ENCODE assay signal across 14 mouse cellular contexts in the genomic region with DNA sequence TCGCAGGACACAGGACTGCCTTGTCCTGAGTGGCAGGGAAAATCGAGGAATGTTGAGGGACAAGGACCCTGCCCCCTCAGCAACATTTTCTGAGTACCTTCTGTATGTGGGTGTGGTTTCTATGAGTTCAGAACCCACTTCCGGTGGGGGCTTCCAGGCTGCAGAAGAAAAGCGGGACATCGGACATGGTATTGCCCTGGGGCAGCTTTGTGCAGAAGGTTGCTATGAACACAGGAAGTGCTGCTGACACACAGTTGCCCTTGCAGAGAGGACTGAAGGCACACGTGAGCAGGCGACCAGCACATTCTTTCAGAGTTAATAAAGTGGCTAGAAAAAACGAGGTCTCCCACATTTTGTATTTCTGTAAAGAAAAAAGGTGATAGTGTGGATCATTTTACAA. TPM values are rescaled to one million over a fixed set of nuclear protein-coding genes. Genes with fewer than 3 reads are reported as not detected.
DNase-seq lines count a peak whose midpoint lies in the region; ATAC-seq and TF ChIP-seq lines count a peak whose summit lies in the region.
"Had no signal": no experiment of that assay in that cellular context is flagged by ENCODE, and none has a peak within 500 bp of the region (broad histone marks: within the 10 kb centered on the region; RNA-seq: fewer than 3 reads in every experiment).

No protein-coding gene starts in this region.

- H3K4me3 ChIP-seq in kidney, embryonic 16.5 days (ENCODE audit: low read length), result no peak overlapping the region
- peak overlapping the region; percentile 13 to 49 for H3K4me3 ChIP-seq in MEL (ENCODE audit: control insufficient read depth in 1 of 2, insufficient read depth in 1 of 2, low read depth in 2 of 2, low read length in 2 of 2)
- no peak overlapping the region for H3K4me3 ChIP-seq in lung, postnatal 0 days (ENCODE audit: low read depth, low read length)
- peak overlapping the region; percentile 20 for H3K4me3 ChIP-seq in thymus, adult 2 months (ENCODE audit: control insufficient read depth, insufficient read depth, low read length)

- peak; percentile 67; the same call in 1 of the 2 replicates for ATAC-seq in kidney, embryonic 16.5 days (ENCODE audit: low FRiP score, low TSS enrichment)
- ATAC-seq in lung, postnatal 0 days, result peak; percentile 63
- ATAC-seq: forebrain, embryonic 14.5 days had no signal

- TF ChIP-seq POLR2A in MEL (IDR thresholded peaks at IDR 0.05; ENCODE audit: control insufficient read depth in 1 of 2, insufficient read depth in 1 of 2, low read depth in 1 of 2, low read length in 2 of 2, poor library complexity in 1 of 2), result no peak
- TF ChIP-seq POLR2A in thymus, adult 2 months (IDR thresholded peaks at IDR 0.05; ENCODE audit: control insufficient read depth, extremely low read depth, insufficient read depth, low read length, poor library complexity), result no peak

- H3K9me3 ChIP-seq in kidney, embryonic 16.5 days (ENCODE audit: low read length), result no peaks in the 10 kb centered on the region
- H3K9me3 ChIP-seq in MEL (replicated peaks; ENCODE audit: insufficient read depth, low read length), result no peaks in the 10 kb centered on the region
- H3K9me3 ChIP-seq in lung, postnatal 0 days (ENCODE audit: low read length), result no peaks in the 10 kb centered on the region

- H3K27me3 ChIP-seq in kidney, embryonic 16.5 days (ENCODE audit: insufficient read depth, low read length), result no peaks in the 10 kb centered on the region
- no peaks in the 10 kb centered on the region; a peak in 1 of 4 replicates for H3K27me3 ChIP-seq in MEL (ENCODE audit: control insufficient read depth in 1 of 2, insufficient read depth in 2 of 2, low read length in 2 of 2)
- no peaks in the 10 kb centered on the region for H3K27me3 ChIP-seq in lung, postnatal 0 days (replicated peaks; ENCODE audit: insufficient read depth, low read length)
- no peaks in the 10 kb centered on the region for H3K27me3 ChIP-seq in thymus, adult 2 months (ENCODE audit: control insufficient read depth, insufficient read depth, low read length)

- no peak for DNase-seq in kidney, postnatal 4 days
- peak; percentile 59 for DNase-seq in MEL (ENCODE audit: low read depth, low spot score)
- peak; percentile 53 for DNase-seq in lung, postnatal 0 days (ENCODE audit: low spot score)
- peak; percentile 59 for DNase-seq in thymus, adult 2 months
- DNase-seq in ovary, adult 18-20 months (ENCODE audit: low spot score), result no peak
- DNase-seq in urinary bladder, adult 18-20 months (ENCODE audit: low spot score in 2 of 2), result no peak
- no peak for DNase-seq in urinary bladder, postnatal 36 days (ENCODE audit: low spot score in 2 of 2)
- DNase-seq: cerebellum, postnatal 10 days had no signal

- TF ChIP-seq RAD21 in MEL (IDR thresholded peaks at IDR 0.05; ENCODE audit: low read depth, low read length), result no peak

- no peak for TF ChIP-seq CTCF in MEL (IDR thresholded peaks at IDR 0.05 in 2 of 3, conservative IDR thresholded peaks at IDR 0.05 in 1 of 3; ENCODE audit: control insufficient read depth in 1 of 3, insufficient read depth in 1 of 3, low read depth in 2 of 3, low read length in 3 of 3, poor library complexity in 1 of 3, severe bottlenecking in 1 of 3)
- no peak for TF ChIP-seq CTCF in lung, postnatal 0 days (IDR thresholded peaks at IDR 0.05)
- TF ChIP-seq CTCF in thymus, adult 2 months (IDR thresholded peaks at IDR 0.05; ENCODE audit: borderline replicate concordance, control insufficient read depth, extremely low read depth, insufficient read depth, low read length, poor library complexity), result no peak

- H3K4me2 ChIP-seq in kidney, embryonic 16.5 days (replicated peaks; ENCODE audit: low read depth, low read length), result no peak overlapping the region
- H3K4me2 ChIP-seq in lung, postnatal 0 days (replicated peaks; ENCODE audit: low read depth, low read length), result no peak overlapping the region

- no peaks in the 10 kb centered on the region for H3K79me2 ChIP-seq in MEL (ENCODE audit: control insufficient read depth, insufficient read depth, low read length, poor library complexity)

- H3K27ac ChIP-seq in kidney, embryonic 16.5 days (ENCODE audit: low read length), result no peak overlapping the region
- H3K27ac ChIP-seq in MEL (ENCODE audit: control insufficient read depth, low read depth, low read length), result peak overlapping the region; percentile 77; the same call in 1 of the 2 replicates
- no peak overlapping the region for H3K27ac ChIP-seq in lung, postnatal 0 days (ENCODE audit: low read length)
- H3K27ac ChIP-seq in thymus, adult 2 months (ENCODE audit: control insufficient read depth, insufficient read depth, low read length), result peak overlapping the region; percentile 70; the same call in 1 of the 2 replicates

- no peaks in the 10 kb centered on the region for H3K36me3 ChIP-seq in kidney, embryonic 16.5 days (ENCODE audit: insufficient read depth, low read length)
- H3K36me3 ChIP-seq in MEL (ENCODE audit: control insufficient read depth in 1 of 2, insufficient read depth in 2 of 2, low read length in 2 of 2), result peaks cover 0 to 10% of the 10 kb centered on the region in 2 experiments; a peak in 2 of 4 replicates
- no peaks in the 10 kb centered on the region for H3K36me3 ChIP-seq in lung, postnatal 0 days (ENCODE audit: insufficient read depth, low read length)
- H3K36me3 ChIP-seq in thymus, adult 2 months (ENCODE audit: control insufficient read depth, insufficient read depth, low read length), result no peaks in the 10 kb centered on the region

- H3K4me1 ChIP-seq in kidney, embryonic 16.5 days (ENCODE audit: insufficient read depth, low read length), result 0 out of 2 replicates have a peak, but pooled peaks cover 7% of the 10 kb centered on the region
- peaks cover 4 to 20% of the 10 kb centered on the region in 2 experiments; a peak in 3 of 4 replicates for H3K4me1 ChIP-seq in MEL (ENCODE audit: control insufficient read depth in 1 of 2, insufficient read depth in 2 of 2, low read length in 2 of 2)
- no peaks in the 10 kb centered on the region for H3K4me1 ChIP-seq in lung, postnatal 0 days (ENCODE audit: insufficient read depth, low read depth, low read length)
- H3K4me1 ChIP-seq in thymus, adult 2 months (replicated peaks; ENCODE audit: control insufficient read depth, insufficient read depth, low read length), result peaks cover 32% of the 10 kb centered on the region

- WGBS in kidney, embryonic 16.5 days, result 35% methylated on average over 8 of the region's 8 CpGs
- 11% methylated on average over 8 of the region's 8 CpGs for WGBS in lung, postnatal 0 days
- 4% methylated on average over 8 of the region's 8 CpGs for WGBS in thymus, adult 2 months

- no peak overlapping the region for H3K9ac ChIP-seq in kidney, embryonic 16.5 days (replicated peaks; ENCODE audit: low read length)
- H3K9ac ChIP-seq in MEL (ENCODE audit: control insufficient read depth, low read depth, low read length, poor library complexity, severe bottlenecking), result peak overlapping the region; percentile 60
- H3K9ac ChIP-seq in lung, postnatal 0 days (replicated peaks; ENCODE audit: low read depth), result no peak overlapping the region

- no peak for TF ChIP-seq EP300 in MEL (IDR thresholded peaks at IDR 0.05; ENCODE audit: low read depth in 1 of 2, low read length in 2 of 2)
- TF ChIP-seq EP300 in lung, postnatal 0 days (IDR thresholded peaks at IDR 0.05), result no peak

TF ChIP-seq in MEL, 35 proteins besides CTCF, POLR2A, EP300 and RAD21 (continues in another document):
- TF ChIP-seq POLR2AphosphoS2 (IDR thresholded peaks at IDR 0.05; ENCODE audit: low read length), result no peak
- TF ChIP-seq ZKSCAN1 (IDR thresholded peaks at IDR 0.05; ENCODE audit: low read depth, low read length), result no peak
- peak; percentile 61; the same call in 1 of the 2 replicates for TF ChIP-seq BHLHE40 (IDR thresholded peaks at IDR 0.05; ENCODE audit: borderline replicate concordance, low read depth, low read length)
- TF ChIP-seq NELFE (IDR thresholded peaks at IDR 0.05; ENCODE audit: low read depth, low read length), result no peak
- TF ChIP-seq ELF1 (IDR thresholded peaks at IDR 0.05; ENCODE audit: low read depth, low read length), result 0 out of 2 replicates have a peak, but pooled peaks have one; percentile 39
- 0 out of 2 replicates have a peak, but pooled peaks have one; percentile 31 for TF ChIP-seq USF1 (IDR thresholded peaks at IDR 0.05; ENCODE audit: low read depth, low read length)
- no peak for TF ChIP-seq CHD1 (IDR thresholded peaks at IDR 0.05; ENCODE audit: low read depth, low read length)
- TF ChIP-seq ETS1 (IDR thresholded peaks at IDR 0.05; ENCODE audit: low read depth, low read length), result no peak
- no peak for TF ChIP-seq ZNF384 (IDR thresholded peaks at IDR 0.05; ENCODE audit: low read depth, low read length)
- no peak for TF ChIP-seq UBTF (IDR thresholded peaks at IDR 0.05; ENCODE audit: borderline replicate concordance, insufficient read depth, low read depth, low read length)
- no peak for TF ChIP-seq E2F4 (IDR thresholded peaks at IDR 0.05; ENCODE audit: borderline replicate concordance, low read depth, low read length)
- TF ChIP-seq ZMIZ1 (IDR thresholded peaks at IDR 0.05; ENCODE audit: low read depth, low read length), result no peak
- no peak for TF ChIP-seq NRF1 (IDR thresholded peaks at IDR 0.05; ENCODE audit: insufficient read depth, low read depth, low read length, poor library complexity, severe bottlenecking)
- no peak for TF ChIP-seq MAZ (IDR thresholded peaks at IDR 0.05; ENCODE audit: low read depth, low read length)
- no peak; the same call in 1 of the 2 replicates for TF ChIP-seq MXI1 (IDR thresholded peaks at IDR 0.05; ENCODE audit: low read depth, low read length)
- TF ChIP-seq SIN3A (IDR thresholded peaks at IDR 0.05; ENCODE audit: low read length), result no peak
- TF ChIP-seq ZC3H11A (IDR thresholded peaks at IDR 0.05; ENCODE audit: low read depth, low read length), result no peak
- no peak for TF ChIP-seq GATA1 (IDR thresholded peaks at IDR 0.05; ENCODE audit: low read depth, low read length)
- TF ChIP-seq MYC (IDR thresholded peaks at IDR 0.05; ENCODE audit: low read depth, low read length), result no peak
- no peak for TF ChIP-seq KAT2A (conservative IDR thresholded peaks at IDR 0.05; ENCODE audit: low read depth, low read length)
- no peak for TF ChIP-seq USF2 (IDR thresholded peaks at IDR 0.05; ENCODE audit: borderline replicate concordance in 1 of 2, insufficient read depth in 1 of 2, low read depth in 1 of 2, low read length in 2 of 2)
- no peak for TF ChIP-seq CHD2 (IDR thresholded peaks at IDR 0.05; ENCODE audit: low read length)
- TF ChIP-seq TAL1 (IDR thresholded peaks at IDR 0.05; ENCODE audit: low read length), result no peak
- no peak for TF ChIP-seq HCFC1 (IDR thresholded peaks at IDR 0.05; ENCODE audit: low read depth, low read length)

RNA-seq across cellular contexts. Expression of gene Slc22a16, which starts 42.6 kb away (rescaled TPM):
- not detected in 2 replicates for polyA plus RNA-seq in kidney, embryonic 16.5 days (2015; fragmentation: Nextera tagmentation; extraction: Ambion mirVana)
- total RNA-seq in MEL (2012; rRNA removed), result not detected in 2 replicates
- not detected for polyA plus RNA-seq in MEL (2012; ENCODE audit: insufficient read depth in 1 of 2, insufficient read length in 2 of 2, low read depth in 1 of 2, low replicate concordance in 2 of 2, missing spikeins in 1 of 2)
- polyA plus RNA-seq in lung, postnatal 0 days (2015; fragmentation: Nextera tagmentation; extraction: Ambion mirVana), result not detected in 2 replicates
- polyA plus RNA-seq in thymus, adult 2 months (2012; rRNA removed), result not detected in 2 replicates
- total RNA-seq: monocyte, adult 5-6 weeks had no signal
- polyA plus RNA-seq: forebrain, embryonic 14.5 days; intestine, embryonic 14.5 days; limb, embryonic 11.5 days; stomach, embryonic 14.5 days had no signal

Comparison
In these comparisons a context has a peak if more than half of its experiments do, and no peak if none do; other contexts are left out.
1. H3K27ac ChIP-seq: peak in MEL (single experiment) and thymus, adult 2 months (single experiment); none in kidney, embryonic 16.5 days (single experiment) and lung, postnatal 0 days (single experiment).
2. H3K4me3 ChIP-seq: peak in MEL (2 of 2) and thymus, adult 2 months (single experiment); none in kidney, embryonic 16.5 days (single experiment) and lung, postnatal 0 days (single experiment).
3. DNase-seq: peak in MEL (single experiment), lung, postnatal 0 days (single experiment) and thymus, adult 2 months (single experiment); none in kidney, postnatal 4 days (0 of 2), ovary, adult 18-20 months (single experiment), urinary bladder, adult 18-20 months (0 of 2) and urinary bladder, postnatal 36 days (0 of 2).